Mouse (Mus musculus) erythroblast, embryonic 14.5 days (primary cell): ENCODE measurements around the gene Efna5.

Source experiments
- GATA1 ChIP-seq: IDR thresholded peaks from 2 replicates; pipeline ENCODE4 v1.6.1; 2012; ENCODE audit warnings: low read length, inconsistent platforms, mixed read lengths
- TAL1 ChIP-seq: IDR thresholded peaks from 3 replicates; pipeline ENCODE4 v1.6.1; 2012; ENCODE audit warnings: low read length, inconsistent platforms, mixed read lengths

DNA sequence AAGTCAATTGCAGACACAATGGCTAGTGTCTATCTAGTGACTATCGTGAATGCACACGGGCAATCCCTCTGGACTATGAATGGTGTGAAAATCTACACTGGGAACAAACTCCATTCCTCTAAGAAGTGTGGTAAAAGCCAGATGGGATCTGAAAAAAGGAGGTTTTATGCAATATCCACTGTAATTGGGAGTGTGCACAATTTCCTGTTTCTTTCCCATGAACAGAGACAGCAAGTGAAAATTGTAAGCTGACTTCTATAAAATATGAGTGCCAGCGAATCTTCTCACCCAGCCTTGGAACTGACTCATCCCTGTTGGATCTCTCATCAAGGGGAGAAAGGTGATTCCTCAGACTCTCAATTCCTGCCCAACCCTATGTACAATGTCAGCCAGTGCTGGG, 83.8 kb downstream of the Efna5 start:
- TF ChIP-seq GATA1: no peak
- TF ChIP-seq TAL1: no peak
